Mouse (Mus musculus): ENCODE measurements around the gene Pax7.

DNA sequence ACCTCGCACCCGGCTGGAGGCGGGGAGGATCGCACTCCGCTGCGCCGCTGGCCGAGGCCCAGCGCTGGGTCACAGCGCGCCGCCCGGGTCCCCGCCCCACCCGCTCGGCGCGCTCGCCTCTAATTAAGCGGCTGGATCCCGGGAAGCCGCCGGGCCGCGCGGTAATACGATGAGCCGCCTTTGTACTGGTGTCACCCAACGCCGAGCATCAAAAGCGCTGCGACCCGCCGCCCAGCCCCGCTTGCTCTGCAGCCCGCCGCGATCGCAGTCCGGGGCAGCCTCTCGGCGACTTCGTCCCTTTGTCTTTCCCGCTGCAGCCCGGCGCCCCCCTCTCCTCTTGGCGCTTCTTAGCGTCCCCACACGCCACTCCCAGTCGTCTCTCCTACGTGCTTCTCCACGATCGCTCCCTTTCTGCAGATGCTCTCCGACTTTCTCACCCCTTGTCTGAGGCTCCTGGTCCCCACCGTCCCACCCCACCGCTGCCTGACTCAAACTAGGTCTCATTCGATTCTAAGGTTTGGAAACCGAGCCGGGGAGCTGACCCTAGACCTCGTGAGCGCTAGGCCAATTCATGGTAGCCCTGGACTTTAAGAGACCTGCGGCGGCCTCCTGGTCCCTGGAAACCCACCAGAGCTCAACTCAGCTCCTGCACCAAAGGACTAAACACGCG, 11.7 kb downstream of the Pax7 start:
- TF ChIP-seq POLR2A (IDR thresholded peaks at IDR 0.05; ENCODE audit: borderline replicate concordance, extremely low read depth, low read depth, low read length) (no peak), CTCF (IDR thresholded peaks at IDR 0.05; ENCODE audit: insufficient read depth, low read length) (no peak)

Data from lung, adult 2 months (tissue).